Mouse (Mus musculus): Measurements from ENCODE around the gene Slc46a3.

DNA sequence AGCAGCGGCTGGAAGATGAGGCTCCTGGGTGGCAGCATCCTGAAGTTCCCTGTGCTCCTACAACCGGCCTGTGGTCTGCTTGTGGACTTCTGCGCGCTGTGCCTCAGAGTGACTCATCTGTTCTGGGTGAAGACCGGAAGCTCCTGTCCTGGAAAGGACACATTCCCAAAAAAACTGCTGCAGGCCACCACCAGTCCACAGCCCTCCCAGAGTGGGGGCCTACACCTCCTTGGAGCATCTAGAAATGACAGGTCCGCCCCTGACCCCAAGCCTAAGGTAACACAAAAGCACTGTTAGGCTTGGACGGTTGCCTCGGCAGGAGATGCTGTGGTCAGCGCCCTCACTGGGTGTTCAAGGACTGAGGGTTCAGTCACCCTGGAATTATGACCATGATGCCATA, 8.6 kb upstream of the Slc46a3 start:
- TF ChIP-seq CTCF (IDR thresholded peaks at IDR 0.05; ENCODE audit: borderline replicate concordance, insufficient read depth, low read length) (no peak), POLR2A (IDR thresholded peaks at IDR 0.05; ENCODE audit: low read depth, low read length) (no peak)

All from embryonic fibroblast, embryonic 13.5 days (primary cell).